Mouse (Mus musculus) right cerebral cortex, adult 2 months (tissue): ENCODE data around the gene Alpk3.
"Not testable (repeated sequence)": the region's sequence is repeated elsewhere in the genome, so short reads cannot be mapped to it uniquely, and the experiment has no call there.

Experiments
- DNase-seq, 2 experiments: peaks; one replicate each; pipeline ENCODE4 v3.0.0; 2021 to 2022; ENCODE audit warnings: low spot score in 2 of 2

The Alpk3 gene

GRCm38 (mm10) chr7:81131864-81132263 is 74.5 kb downstream of the Alpk3 start:
- DNase-seq: no peak

- DNase-seq: no peak
Measured at GRCm38 (mm10) chr7:81132851-81133279, 75.5 kb downstream of the Alpk3 start.

- DNase-seq: no peak
Measured at GRCm38 (mm10) chr7:81133416-81133815, 76.0 kb downstream of the Alpk3 start.

GRCm38 (mm10) chr7:81133941-81134340 is 76.5 kb downstream of the Alpk3 start:
- no peak for DNase-seq

- peak; percentile 54 to 67 for DNase-seq
Measured at GRCm38 (mm10) chr7:81134614-81135067, 77.2 kb downstream of the Alpk3 start.

GRCm38 (mm10) chr7:81137292-81137691 is 79.9 kb downstream of the Alpk3 start:
- no peak for DNase-seq

- DNase-seq: no peak
Measured at GRCm38 (mm10) chr7:81139100-81139499, 81.7 kb downstream of the Alpk3 start.

GRCm38 (mm10) chr7:81139671-81140404 is 82.4 kb downstream of the Alpk3 start:
- no peak for DNase-seq

GRCm38 (mm10) chr7:81141541-81141940 is 84.1 kb downstream of the Alpk3 start:
- DNase-seq: no peak

- DNase-seq: not testable (repeated sequence)
Measured at GRCm38 (mm10) chr7:81143056-81143455, 85.7 kb downstream of the Alpk3 start.

- DNase-seq: no peak
Measured at GRCm38 (mm10) chr7:81149759-81150158, 92.4 kb downstream of the Alpk3 start.

GRCm38 (mm10) chr7:81151216-81151615 is 93.8 kb downstream of the Alpk3 start:
- DNase-seq: no peak

- no peak for DNase-seq
Measured at GRCm38 (mm10) chr7:81152306-81152705, 94.9 kb downstream of the Alpk3 start.

GRCm38 (mm10) chr7:81152826-81153225 is 95.4 kb downstream of the Alpk3 start:
- DNase-seq: no peak

- no peak for DNase-seq
Measured at GRCm38 (mm10) chr7:81153327-81153726, 95.9 kb downstream of the Alpk3 start.

- DNase-seq: not testable (repeated sequence)
Measured at GRCm38 (mm10) chr7:81154244-81154643, 96.8 kb downstream of the Alpk3 start.

- DNase-seq: peak; percentile 47 to 56
Measured at GRCm38 (mm10) chr7:81154960-81155359, 97.6 kb downstream of the Alpk3 start.
